Mouse (Mus musculus): ENCODE data around the gene Prrc2a. TPM values are rescaled to one million over a fixed set of nuclear protein-coding genes. Genes with fewer than 3 reads are reported as not detected.

Gene Prrc2a
- polyA plus RNA-seq, 1 experiment from 2014 or later, result 86.8 TPM

- Histone ChIP-seq H3K4me3 (no peak overlapping the region), H3K4me2 (no peak overlapping the region), H3K27ac (no peak overlapping the region), H3K9me3 (replicated peaks) (no peaks in the 10 kb centered on the region), H3K4me1 (peaks cover 12% of the 10 kb centered on the region), H3K27me3 (replicated peaks) (no peaks in the 10 kb centered on the region), H3K36me3 (peaks cover 100% of the 10 kb centered on the region), H3K9ac (no peak overlapping the region)
- WGBS (ENCODE audit: insufficient replicate concordance), result 86% methylated on average over 8 of the region's 8 CpGs
- no peak for ATAC-seq
Measured at GRCm38 (mm10) chr17:35157254-35157653, 7.4 kb downstream of the Prrc2a start.

- ATAC-seq, result no peak
- H3K9me3 ChIP-seq (replicated peaks), result no peaks in the 10 kb centered on the region
- no peak overlapping the region for H3K4me2 ChIP-seq
- H3K4me1 ChIP-seq, result peaks cover 6% of the 10 kb centered on the region; the same call in 1 of the 2 replicates
- no peaks in the 10 kb centered on the region for H3K27me3 ChIP-seq (replicated peaks)
- H3K4me3 ChIP-seq, result no peak overlapping the region
- H3K36me3 ChIP-seq, result peaks cover 100% of the 10 kb centered on the region
- 86% methylated on average over 33 of the region's 33 CpGs for WGBS (ENCODE audit: insufficient replicate concordance)
- H3K27ac ChIP-seq, result no peak overlapping the region
- H3K9ac ChIP-seq, result no peak overlapping the region
Measured at GRCm38 (mm10) chr17:35156461-35157200, 8.1 kb downstream of the Prrc2a start.

- Histone ChIP-seq H3K27ac (no peak overlapping the region), H3K9me3 (replicated peaks) (no peaks in the 10 kb centered on the region), H3K4me2 (no peak overlapping the region), H3K36me3 (peaks cover 99% of the 10 kb centered on the region), H3K9ac (no peak overlapping the region), H3K4me1 (peaks cover 5% of the 10 kb centered on the region; the same call in 1 of the 2 replicates), H3K4me3 (no peak overlapping the region), H3K27me3 (replicated peaks) (no peaks in the 10 kb centered on the region)
- no peak for ATAC-seq
- 94% methylated on average over 12 of the region's 12 CpGs for WGBS (ENCODE audit: insufficient replicate concordance)
Measured at GRCm38 (mm10) chr17:35155451-35155850, 9.2 kb downstream of the Prrc2a start.

GRCm38 (mm10) chr17:35154616-35155015 lies 10.1 kb downstream of the Prrc2a start:
- no peaks in the 10 kb centered on the region for H3K27me3 ChIP-seq (replicated peaks)
- peaks cover 99% of the 10 kb centered on the region for H3K36me3 ChIP-seq
- no peak overlapping the region for H3K4me2 ChIP-seq
- H3K4me1 ChIP-seq, result peaks cover 5% of the 10 kb centered on the region; the same call in 1 of the 2 replicates
- no peak for ATAC-seq
- no peak overlapping the region for H3K9ac ChIP-seq
- WGBS (ENCODE audit: insufficient replicate concordance), result 90% methylated on average over 7 of the region's 7 CpGs
- H3K4me3 ChIP-seq, result no peak overlapping the region
- no peaks in the 10 kb centered on the region for H3K9me3 ChIP-seq (replicated peaks)
- no peak overlapping the region for H3K27ac ChIP-seq

- H3K4me2 ChIP-seq, result no peak overlapping the region
- no peaks in the 10 kb centered on the region for H3K9me3 ChIP-seq (replicated peaks)
- no peak for ATAC-seq
- H3K36me3 ChIP-seq, result peaks cover 99% of the 10 kb centered on the region
- no peak overlapping the region for H3K27ac ChIP-seq
- H3K4me1 ChIP-seq, result peaks cover 9% of the 10 kb centered on the region; the same call in 1 of the 2 replicates
- no peaks in the 10 kb centered on the region for H3K27me3 ChIP-seq (replicated peaks)
- 86% methylated on average over 4 of the region's 4 CpGs for WGBS (ENCODE audit: insufficient replicate concordance)
- no peak overlapping the region for H3K4me3 ChIP-seq
- H3K9ac ChIP-seq, result no peak overlapping the region
Measured at GRCm38 (mm10) chr17:35153931-35154330, 10.8 kb downstream of the Prrc2a start.

- ATAC-seq, result no peak
- WGBS (ENCODE audit: insufficient replicate concordance), result 93% methylated on average over 9 of the region's 9 CpGs
- Histone ChIP-seq H3K27ac (no peak overlapping the region), H3K27me3 (replicated peaks) (no peaks in the 10 kb centered on the region), H3K9ac (no peak overlapping the region), H3K4me1 (peaks cover 9% of the 10 kb centered on the region; the same call in 1 of the 2 replicates), H3K36me3 (peaks cover 99% of the 10 kb centered on the region), H3K4me2 (no peak overlapping the region), H3K4me3 (no peak overlapping the region), H3K9me3 (replicated peaks) (no peaks in the 10 kb centered on the region)
Measured at GRCm38 (mm10) chr17:35153077-35153476, 11.6 kb downstream of the Prrc2a start.

GRCm38 (mm10) chr17:35152121-35152520 lies 12.6 kb downstream of the Prrc2a start:
- Histone ChIP-seq H3K27ac (no peak overlapping the region), H3K4me1 (peaks cover 9% of the 10 kb centered on the region; the same call in 1 of the 2 replicates), H3K36me3 (peaks cover 99% of the 10 kb centered on the region), H3K9ac (no peak overlapping the region), H3K27me3 (replicated peaks) (no peaks in the 10 kb centered on the region), H3K4me2 (no peak overlapping the region), H3K4me3 (no peak overlapping the region), H3K9me3 (replicated peaks) (no peaks in the 10 kb centered on the region)
- WGBS (ENCODE audit: insufficient replicate concordance), result 90% methylated on average over 4 of the region's 4 CpGs
- no peak for ATAC-seq

- no peak overlapping the region for H3K4me3 ChIP-seq
- peaks cover 99% of the 10 kb centered on the region for H3K36me3 ChIP-seq
- no peak for ATAC-seq
- no peak overlapping the region for H3K4me2 ChIP-seq
- 63% methylated on average over 5 of the region's 5 CpGs for WGBS (ENCODE audit: insufficient replicate concordance)
- H3K27me3 ChIP-seq (replicated peaks), result no peaks in the 10 kb centered on the region
- 0 out of 2 replicates have a peak overlapping the region, but pooled peaks have one; percentile 7 for H3K27ac ChIP-seq
- peaks cover 9% of the 10 kb centered on the region; the same call in 1 of the 2 replicates for H3K4me1 ChIP-seq
- H3K9ac ChIP-seq, result no peak overlapping the region
- H3K9me3 ChIP-seq (replicated peaks), result no peaks in the 10 kb centered on the region
Measured at GRCm38 (mm10) chr17:35147922-35148639, 16.6 kb downstream of the Prrc2a start.

GRCm38 (mm10) chr17:35147348-35147747 lies 17.3 kb downstream of the Prrc2a start:
- no peaks in the 10 kb centered on the region for H3K9me3 ChIP-seq (replicated peaks)
- 65% methylated on average over 3 of the region's 3 CpGs for WGBS (ENCODE audit: insufficient replicate concordance)
- no peak overlapping the region for H3K4me2 ChIP-seq
- no peak for ATAC-seq
- H3K27me3 ChIP-seq (replicated peaks), result no peaks in the 10 kb centered on the region
- H3K9ac ChIP-seq, result no peak overlapping the region
- peaks cover 9% of the 10 kb centered on the region; the same call in 1 of the 2 replicates for H3K4me1 ChIP-seq
- peaks cover 99% of the 10 kb centered on the region for H3K36me3 ChIP-seq
- no peak overlapping the region for H3K4me3 ChIP-seq
- 0 out of 2 replicates have a peak overlapping the region, but pooled peaks have one; percentile 13 for H3K27ac ChIP-seq

GRCm38 (mm10) chr17:35146139-35146538 lies 18.6 kb downstream of the Prrc2a start:
- 87% methylated on average over 5 of the region's 5 CpGs for WGBS (ENCODE audit: insufficient replicate concordance)
- Histone ChIP-seq H3K9me3 (replicated peaks) (no peaks in the 10 kb centered on the region), H3K27ac (peak overlapping the region; percentile 1; the same call in 1 of the 2 replicates)

GRCm38 (mm10) chr17:35141971-35142370 lies 22.7 kb downstream of the Prrc2a start:
- Histone ChIP-seq H3K9me3 (replicated peaks) (no peaks in the 10 kb centered on the region), H3K4me1 (peaks cover 7% of the 10 kb centered on the region), H3K4me2 (no peak overlapping the region), H3K27me3 (replicated peaks) (no peaks in the 10 kb centered on the region), H3K9ac (no peak overlapping the region), H3K4me3 (no peak overlapping the region), H3K36me3 (peaks cover 96% of the 10 kb centered on the region), H3K27ac (no peak overlapping the region)
- 86% methylated on average over 6 of the region's 6 CpGs for WGBS (ENCODE audit: insufficient replicate concordance)
- no peak for ATAC-seq

More at GRCm38 (mm10) chr17:35146139-35146538, 18.6 kb downstream of the Prrc2a start:
- Histone ChIP-seq H3K27me3 (replicated peaks) (no peaks in the 10 kb centered on the region), H3K36me3 (peaks cover 99% of the 10 kb centered on the region), H3K4me3 (no peak overlapping the region), H3K4me2 (no peak overlapping the region), H3K9ac (no peak overlapping the region), H3K4me1 (peaks cover 4% of the 10 kb centered on the region; the same call in 1 of the 2 replicates)
- no peak for ATAC-seq

- H3K4me3 ChIP-seq, result no peak overlapping the region
- no peak overlapping the region for H3K9ac ChIP-seq
- no peak overlapping the region for H3K4me2 ChIP-seq
- WGBS (ENCODE audit: insufficient replicate concordance), result 79% methylated on average over 16 of the region's 16 CpGs
- H3K27ac ChIP-seq, result no peak overlapping the region
- no peaks in the 10 kb centered on the region for H3K9me3 ChIP-seq (replicated peaks)
- H3K4me1 ChIP-seq, result peaks cover 17% of the 10 kb centered on the region
- ATAC-seq, result no peak
- peaks cover 82% of the 10 kb centered on the region for H3K36me3 ChIP-seq
- no peaks in the 10 kb centered on the region for H3K27me3 ChIP-seq (replicated peaks)
Measured at GRCm38 (mm10) chr17:35140490-35140996, 24.2 kb downstream of the Prrc2a start.
